Mouse (Mus musculus) forebrain, postnatal 0 days (tissue): ENCODE results near the gene Pithd1. TPM values are rescaled to one million over a fixed set of nuclear protein-coding genes. Genes with fewer than 3 reads are reported as not detected.

Source experiments
- ATAC-seq: fragments of 200-750 bp; cut with Nextera tagmentation; 2 replicates; pipeline ENCODE4 v1.8.0; 2017; ENCODE audit warnings: mild to moderate bottlenecking, moderate library complexity
- DNase-seq: peaks from one replicate; pipeline ENCODE4 v3.0.0-alpha.2; 2015
- H3K27ac ChIP-seq: fragments of 300-500 bp; sonication (generic); 2 replicates; pipeline ENCODE4 v1.5.1; 2014; ENCODE audit warnings: low read depth, mild to moderate bottlenecking, antibody characterized with exemption, low read length, moderate library complexity, mixed read lengths
- H3K27me3 ChIP-seq: fragments of 300-500 bp; sonication (generic); 2 replicates; pipeline ENCODE4 v1.6.1; 2014; ENCODE audit warnings: mild to moderate bottlenecking, low read length, mixed read lengths; ENCODE audit not compliant: insufficient read depth
- H3K36me3 ChIP-seq: fragments of 300-500 bp; sonication (generic); 2 replicates; pipeline ENCODE4 v1.6.1; 2014; ENCODE audit warnings: mild to moderate bottlenecking, moderate library complexity; ENCODE audit not compliant: insufficient read depth
- H3K4me1 ChIP-seq: fragments of 300-500 bp; sonication (generic); 2 replicates; pipeline ENCODE4 v1.6.1; 2014; ENCODE audit warnings: antibody characterized with exemption; ENCODE audit not compliant: insufficient read depth
- H3K4me2 ChIP-seq: fragments of 300-500 bp; sonication (generic); 2 replicates; pipeline ENCODE4 v1.6.1; 2014; ENCODE audit warnings: low read depth, mild to moderate bottlenecking, moderate library complexity
- H3K4me3 ChIP-seq: fragments of 300-500 bp; sonication (generic); 2 replicates; pipeline ENCODE4 v1.5.1; 2014; ENCODE audit warnings: low read depth, low read length, mixed read lengths
- H3K9ac ChIP-seq: fragments of 300-500 bp; sonication (generic); 2 replicates; pipeline ENCODE4 v1.6.1; 2014; ENCODE audit warnings: mild to moderate bottlenecking
- H3K9me3 ChIP-seq: fragments of 300-500 bp; sonication (generic); 2 replicates; pipeline ENCODE4 v1.6.1; 2016; ENCODE audit warnings: low read length
- CTCF ChIP-seq: sonication (generic); IDR thresholded peaks from 2 replicates; pipeline ENCODE4 v1.5.1; 2016; ENCODE audit warnings: antibody characterized with exemption, control low read depth, low read depth
- WGBS: fragments of 180-500 bp; shearing (Covaris S2); extraction: QIAGEN DNeasy Blood & Tissue Kit; methylation state at CpG from one replicate; pipeline ENCODE4 v1.1.7; 2014; 5-methylcytosine and 5-hydroxymethylcytosine counted together
- polyA plus RNA-seq: library from polyadenylated mRNA; unstranded; fragments of >200 nt; fragmentation: Nextera tagmentation; extraction: Ambion mirVana; gene quantifications from 2 replicates; pipeline ENCODE4 v1.2.1, GENCODE M21; 2015
- total RNA-seq: library from RNA; depleted of rRNA; stranded (reverse); fragments of >200 nt; gene quantifications from 2 replicates; pipeline ENCODE4 v1.2.3, GENCODE M21; 2014; rRNA removed

The Pithd1 gene
- total RNA-seq, result 62.8 and 64.2 TPM in 2 replicates
- polyA plus RNA-seq, result 82.2 and 93.3 TPM in 2 replicates

GRCm38 (mm10) chr4:135986943-135987710, at the start of gene Pithd1:
Gene Pithd1, minus strand, starts transcription at chr4:135987264.
- WGBS, result 3% methylated on average over 72 of the region's 81 CpGs
- DNase-seq, result peak; percentile 97
- Histone ChIP-seq H3K4me3 (peak within 1 kb of the TSS; percentile 86), H3K4me2 (peak within 1 kb of the TSS; percentile 95), H3K4me1 (peaks cover 12% of the 10 kb centered on the region; the same call in 1 of the 2 replicates), H3K9ac (peak within 1 kb of the TSS; percentile 91), H3K27me3 (no peaks in the 10 kb centered on the region), H3K36me3 (peaks cover 6% of the 10 kb centered on the region; the same call in 1 of the 2 replicates), H3K27ac (peak within 1 kb of the TSS; percentile 81), H3K9me3 (no peaks in the 10 kb centered on the region)
- peak; percentile 51 for TF ChIP-seq CTCF
- peak; percentile 95 for ATAC-seq

DNA sequence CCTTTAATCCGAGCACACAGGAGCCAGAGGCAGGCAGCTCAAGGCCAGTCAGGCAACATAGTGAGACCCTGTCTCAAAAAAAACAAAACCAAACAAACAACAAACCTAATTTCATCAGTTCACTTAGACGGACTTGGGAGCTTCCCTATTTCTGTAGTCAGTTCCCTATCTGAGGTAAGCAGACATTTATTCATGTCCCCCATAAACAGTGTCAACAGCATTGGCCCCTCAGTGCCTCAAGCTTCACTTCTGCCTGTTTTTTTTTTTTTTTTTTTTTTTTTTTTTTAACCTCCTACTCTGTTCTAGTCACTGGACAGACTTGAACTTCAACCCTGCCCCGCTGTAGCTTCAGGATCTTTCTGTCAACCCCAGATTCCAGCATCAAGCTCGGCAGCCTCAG, 48.0 kb upstream of the Pithd1 start:
- H3K9ac ChIP-seq, result no peak overlapping the region

GRCm38 (mm10) chr4:136033231-136033630, 46.2 kb upstream of the Pithd1 start:
- Histone ChIP-seq H3K9ac (no peak overlapping the region), H3K4me3 (no peak overlapping the region), H3K9me3 (no peaks in the 10 kb centered on the region), H3K27ac (no peak overlapping the region), H3K4me2 (no peak overlapping the region), H3K36me3 (no peaks in the 10 kb centered on the region), H3K27me3 (no peaks in the 10 kb centered on the region), H3K4me1 (no peaks in the 10 kb centered on the region)
- no peak for TF ChIP-seq CTCF
- DNase-seq, result no peak
- 82% methylated on average over 1 of the region's 1 CpGs for WGBS
- ATAC-seq, result no peak

More for the DNA sequence above, 48.0 kb upstream of the Pithd1 start:
- H3K4me2 ChIP-seq, result no peak overlapping the region
- H3K36me3 ChIP-seq, result no peaks in the 10 kb centered on the region
- no peaks in the 10 kb centered on the region for H3K4me1 ChIP-seq
- no peaks in the 10 kb centered on the region for H3K27me3 ChIP-seq
- no peak overlapping the region for H3K27ac ChIP-seq
- ATAC-seq (no peak), DNase-seq (no peak)
- 70% methylated on average over 4 of the region's 4 CpGs for WGBS
- TF ChIP-seq CTCF, result no peak
- H3K4me3 ChIP-seq, result no peak overlapping the region
- H3K9me3 ChIP-seq, result no peaks in the 10 kb centered on the region

- no peak for DNase-seq
- no peak overlapping the region for H3K27ac ChIP-seq
Observed at GRCm38 (mm10) chr4:136030968-136031909, 44.2 kb upstream of the Pithd1 start.

DNA sequence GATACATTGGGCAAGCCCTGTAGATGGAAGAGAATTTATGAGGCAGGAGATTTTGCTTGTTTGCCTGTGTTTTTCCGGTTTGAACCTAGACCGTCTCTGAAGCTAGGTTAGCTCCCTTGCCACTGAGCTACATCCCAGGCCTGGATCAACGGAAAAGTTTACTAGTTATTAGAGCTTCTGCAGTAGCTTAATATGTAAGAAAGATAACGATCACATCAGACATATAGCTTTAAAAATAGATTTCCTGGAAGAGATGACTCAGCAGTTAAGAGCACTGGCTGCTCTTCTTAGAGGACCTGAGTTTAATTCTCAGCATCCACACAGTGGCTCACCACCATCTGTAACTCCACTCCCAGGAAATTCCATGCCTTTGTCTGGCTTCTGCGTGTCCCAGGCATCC, 41.6 kb upstream of the Pithd1 start:
- no peak for DNase-seq
- TF ChIP-seq CTCF, result no peak
- no peak overlapping the region for H3K27ac ChIP-seq
- WGBS, result 82% methylated on average over 5 of the region's 5 CpGs
- no peaks in the 10 kb centered on the region for H3K9me3 ChIP-seq
- no peak for ATAC-seq
- H3K36me3 ChIP-seq, result no peaks in the 10 kb centered on the region
- no peak overlapping the region for H3K4me2 ChIP-seq
- H3K27me3 ChIP-seq, result no peaks in the 10 kb centered on the region
- H3K4me1 ChIP-seq, result no peaks in the 10 kb centered on the region
- no peak overlapping the region for H3K9ac ChIP-seq
- no peak overlapping the region for H3K4me3 ChIP-seq

More at GRCm38 (mm10) chr4:136030968-136031909, 44.2 kb upstream of the Pithd1 start:
- Histone ChIP-seq H3K4me3 (no peak overlapping the region), H3K4me2 (no peak overlapping the region), H3K9me3 (no peaks in the 10 kb centered on the region), H3K4me1 (no peaks in the 10 kb centered on the region), H3K9ac (no peak overlapping the region), H3K36me3 (no peaks in the 10 kb centered on the region), H3K27me3 (no peaks in the 10 kb centered on the region)
- no peak for ATAC-seq
- WGBS, result 6% methylated on average over 8 of the region's 8 CpGs
- no peak for TF ChIP-seq CTCF

DNA sequence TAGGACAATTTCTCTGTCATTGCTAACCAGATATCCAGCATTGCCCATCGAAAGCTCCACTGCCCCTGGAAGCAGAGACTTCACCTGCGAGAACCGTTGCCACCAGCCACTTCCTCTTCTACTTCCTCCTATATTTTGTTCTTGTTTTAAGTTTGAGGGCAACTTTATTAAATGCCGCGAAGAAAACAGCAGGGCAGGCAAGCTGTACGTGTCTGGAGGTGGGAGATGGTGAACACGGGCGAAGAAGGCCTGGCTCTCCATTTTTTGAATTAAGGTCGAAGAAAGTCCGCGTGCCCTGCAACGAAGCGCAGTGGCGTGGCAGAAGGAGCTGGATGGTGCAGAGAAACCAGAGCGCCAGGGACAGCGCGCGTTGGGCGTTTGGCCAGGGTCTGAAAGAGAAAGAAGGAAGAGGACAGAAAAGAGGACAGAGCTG, 41.1 kb upstream of the Pithd1 start:
- Histone ChIP-seq H3K36me3 (no peaks in the 10 kb centered on the region), H3K4me1 (no peaks in the 10 kb centered on the region), H3K27ac (no peak overlapping the region), H3K9me3 (no peaks in the 10 kb centered on the region), H3K4me2 (no peak overlapping the region), H3K4me3 (no peak overlapping the region), H3K27me3 (no peaks in the 10 kb centered on the region), H3K9ac (no peak overlapping the region)
- WGBS, result 86% methylated on average over 19 of the region's 19 CpGs
- no peak for ATAC-seq
- TF ChIP-seq CTCF, result no peak
- DNase-seq, result no peak
